Mouse (Mus musculus) cortical plate, adult 2 months (tissue): ENCODE measurements around the gene Nos3.

Source experiments
- CTCF ChIP-seq: fragments of 200-500 bp; IDR thresholded peaks from 2 replicates; pipeline ENCODE4 v1.5.1; 2011; ENCODE audit warnings: mild to moderate bottlenecking, control low read depth, low read length; ENCODE audit not compliant: insufficient read depth; ENCODE audit errors: extremely low read depth
- POLR2A ChIP-seq: fragments of 200-500 bp; IDR thresholded peaks from 2 replicates; pipeline ENCODE4 v1.6.1; 2011; ENCODE audit warnings: mild to moderate bottlenecking, low read length, control low read depth; ENCODE audit not compliant: insufficient read depth; ENCODE audit errors: extremely low read depth

- TF ChIP-seq CTCF (no peak), POLR2A (no peak)
Measured at GRCm38 (mm10) chr5:24381988-24382387, 17.4 kb downstream of the Nos3 start.
